Mouse (Mus musculus) MEL (cell line): ENCODE data around the gene Akirin2.

Experiments used
- CTCF ChIP-seq, 3 experiments: IDR thresholded peaks in 2 of 3; conservative IDR thresholded peaks in 1 of 3; 2 replicates each; pipeline ENCODE4 v1.5.1; 2011 to 2012; ENCODE audit warnings: low read length in 3 of 3, low read depth in 2 of 3, mild to moderate bottlenecking in 2 of 3, improper control_type of control experiment in 1 of 3, inconsistent platforms in 1 of 3, mixed read lengths in 1 of 3, moderate library complexity in 1 of 3; ENCODE audit not compliant: control insufficient read depth in 1 of 3, insufficient read depth in 1 of 3, poor library complexity in 1 of 3, severe bottlenecking in 1 of 3
- EP300 ChIP-seq, 2 experiments: IDR thresholded peaks; 2 replicates each; pipeline ENCODE4 v1.6.1; 2011; ENCODE audit warnings: improper control_type of control experiment in 2 of 2, low read length in 2 of 2, low read depth in 1 of 2, mild to moderate bottlenecking in 1 of 2
- HCFC1 ChIP-seq: IDR thresholded peaks from 2 replicates; pipeline ENCODE4 v1.6.1; 2012; ENCODE audit warnings: low read depth, mild to moderate bottlenecking, inconsistent platforms, low read length, improper control_type of control experiment, moderate library complexity
- POLR2A ChIP-seq, 2 experiments: IDR thresholded peaks; 2 replicates each; pipeline ENCODE4 v1.6.1; 2011 to 2012; ENCODE audit warnings: low read length in 2 of 2, mild to moderate bottlenecking in 2 of 2, control low read depth in 1 of 2, improper control_type of control experiment in 1 of 2, low read depth in 1 of 2, moderate library complexity in 1 of 2; ENCODE audit not compliant: control insufficient read depth in 1 of 2, insufficient read depth in 1 of 2, poor library complexity in 1 of 2
- SIN3A ChIP-seq: IDR thresholded peaks from 2 replicates; pipeline ENCODE4 v1.6.1; 2012; ENCODE audit warnings: low read length, improper control_type of control experiment, inconsistent platforms

DNA sequence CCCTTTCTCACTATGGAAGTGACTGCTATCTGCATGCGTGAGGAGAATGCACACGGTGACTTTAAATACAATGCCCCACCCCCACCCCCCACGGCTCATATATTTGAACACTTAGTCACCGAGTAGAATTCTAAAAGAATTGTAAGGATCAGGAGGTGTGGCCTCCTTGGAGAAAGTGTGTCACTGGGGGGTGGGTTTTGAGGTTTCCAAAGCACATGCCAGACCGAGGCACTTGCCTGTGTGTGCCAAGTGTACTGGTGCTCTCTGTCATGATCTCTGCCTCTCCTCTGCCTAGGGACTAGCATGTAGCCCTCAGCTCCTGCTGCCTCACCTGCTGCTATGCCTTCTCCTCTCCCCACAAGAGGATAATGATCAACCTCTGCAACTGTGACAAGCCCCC lies 31.7 kb downstream of the Akirin2 start:
- TF ChIP-seq CTCF (IDR thresholded peaks at IDR 0.05 in 2 of 3, conservative IDR thresholded peaks at IDR 0.05 in 1 of 3; ENCODE audit: control insufficient read depth in 1 of 3, insufficient read depth in 1 of 3, low read depth in 2 of 3, low read length in 3 of 3, poor library complexity in 1 of 3, severe bottlenecking in 1 of 3) (no peak), POLR2A (IDR thresholded peaks at IDR 0.05; ENCODE audit: control insufficient read depth in 1 of 2, insufficient read depth in 1 of 2, low read depth in 1 of 2, low read length in 2 of 2, poor library complexity in 1 of 2) (no peak), HCFC1 (no peak), SIN3A (no peak), EP300 (IDR thresholded peaks at IDR 0.05; ENCODE audit: low read depth in 1 of 2, low read length in 2 of 2) (no peak)
